Mouse (Mus musculus): ENCODE measurements around the gene Trim47.

- TF ChIP-seq CTCF (IDR thresholded peaks at IDR 0.05; ENCODE audit: low read depth, low read length) (no peak), POLR2A (IDR thresholded peaks at IDR 0.05; ENCODE audit: extremely low read depth, insufficient read depth, low read length) (no peak)
Measured at GRCm38 (mm10) chr11:116057237-116057881, 69.7 kb downstream of the Trim47 start.
